Mouse (Mus musculus): ENCODE data around the gene Vill. TPM values are rescaled to one million over a fixed set of nuclear protein-coding genes. Genes with fewer than 3 reads are reported as not detected.

Vill gene
- 25.3 and 25.4 TPM in 2 replicates for polyA plus RNA-seq (2012; rRNA removed)

DNA sequence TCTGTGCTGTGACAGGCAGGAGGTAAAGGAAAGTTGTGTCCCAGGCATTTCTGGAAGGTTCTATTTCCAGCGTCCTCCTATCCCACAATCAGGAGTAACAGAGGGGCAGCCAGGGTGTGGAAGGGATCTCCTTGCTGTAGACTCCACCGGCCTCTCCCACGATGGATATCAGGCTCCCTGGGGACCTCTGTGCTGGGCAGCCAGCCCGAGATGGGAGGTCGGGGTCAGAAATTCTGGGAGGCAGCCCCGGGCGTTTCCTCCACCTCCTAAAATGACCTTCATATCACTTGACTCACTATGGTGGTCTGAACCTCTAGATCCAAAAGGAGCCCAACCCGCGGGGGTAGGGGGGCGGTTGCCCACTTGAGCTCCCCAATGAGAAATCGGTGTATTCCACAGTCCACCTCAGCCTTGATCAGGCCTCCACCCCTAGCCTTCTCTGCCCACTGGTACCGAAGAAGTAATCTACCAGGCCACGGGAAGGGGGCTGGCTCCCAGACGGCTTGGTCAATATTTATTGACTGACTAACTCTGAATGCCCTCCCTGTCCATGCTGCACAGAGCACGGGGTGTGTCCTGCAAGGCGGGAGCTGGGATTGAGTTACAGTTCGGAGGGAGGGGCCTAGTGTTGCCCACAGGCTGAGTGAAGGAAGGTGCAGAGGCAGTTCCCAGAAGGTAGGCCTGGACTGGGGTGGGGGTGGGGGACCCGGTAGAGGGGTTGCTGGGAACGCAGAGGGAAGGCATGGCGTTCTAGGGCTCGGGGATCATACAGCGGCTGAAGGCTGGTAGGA, at the start of gene Vill:
Vill (plus strand) TSS at position 625 of the 791 bp plus-strand sequence.
- DNase-seq (ENCODE audit: low spot score) = no peak

DNA sequence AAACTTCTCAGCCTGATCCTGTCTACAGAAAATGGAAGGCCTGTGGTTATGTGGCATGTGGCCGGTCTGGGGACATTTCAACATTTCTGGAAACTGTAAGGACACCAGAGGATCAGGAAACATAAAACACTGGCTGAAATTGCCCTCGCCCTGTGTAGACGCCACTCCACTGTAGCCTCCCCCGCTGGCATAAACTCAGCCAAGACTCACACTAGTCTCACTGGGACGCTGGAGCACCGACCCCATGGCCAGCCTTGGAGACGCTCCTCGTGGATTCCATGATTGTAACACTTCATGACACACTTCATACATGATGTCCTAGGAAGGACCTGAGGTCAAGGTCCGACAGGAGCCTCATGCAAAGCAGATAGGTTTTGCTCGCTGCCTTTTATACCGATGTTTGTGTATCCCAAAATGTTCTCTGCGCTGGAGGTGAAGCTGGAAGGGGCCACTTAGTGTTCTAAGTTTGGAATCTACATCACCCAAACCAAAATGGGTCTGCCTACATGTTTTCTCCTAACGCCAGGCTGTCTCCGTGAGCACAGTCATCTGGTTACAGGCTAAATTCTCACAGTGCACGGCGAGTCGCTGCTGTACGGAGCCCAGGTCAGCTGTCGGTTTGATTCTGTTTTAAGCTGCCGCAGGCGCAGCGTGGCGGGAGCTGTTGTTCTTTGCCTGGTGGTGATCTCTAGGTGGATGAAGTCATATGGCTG, 48.4 kb upstream of the Vill start:
- no peak for DNase-seq (ENCODE audit: low spot score)

DNA sequence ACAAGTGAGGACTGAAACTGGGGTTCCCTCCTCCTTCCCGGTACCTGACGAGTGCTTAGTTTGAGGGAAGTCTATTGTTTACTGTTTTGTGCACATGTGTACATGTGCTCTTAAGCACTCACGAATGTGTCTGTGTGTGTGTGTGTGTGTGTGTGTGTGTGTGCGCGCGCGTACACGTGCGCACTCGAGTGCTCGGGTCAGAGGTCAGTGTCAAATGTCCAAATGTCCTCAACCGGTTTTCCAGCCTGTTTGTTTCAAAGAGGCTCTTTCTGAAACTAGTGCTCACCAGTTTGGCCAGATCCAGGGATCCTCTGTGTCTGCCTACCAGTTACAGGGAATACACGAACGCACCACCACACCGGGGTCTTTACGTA, 47.9 kb upstream of the Vill start:
- no peak for DNase-seq (ENCODE audit: low spot score)

DNA sequence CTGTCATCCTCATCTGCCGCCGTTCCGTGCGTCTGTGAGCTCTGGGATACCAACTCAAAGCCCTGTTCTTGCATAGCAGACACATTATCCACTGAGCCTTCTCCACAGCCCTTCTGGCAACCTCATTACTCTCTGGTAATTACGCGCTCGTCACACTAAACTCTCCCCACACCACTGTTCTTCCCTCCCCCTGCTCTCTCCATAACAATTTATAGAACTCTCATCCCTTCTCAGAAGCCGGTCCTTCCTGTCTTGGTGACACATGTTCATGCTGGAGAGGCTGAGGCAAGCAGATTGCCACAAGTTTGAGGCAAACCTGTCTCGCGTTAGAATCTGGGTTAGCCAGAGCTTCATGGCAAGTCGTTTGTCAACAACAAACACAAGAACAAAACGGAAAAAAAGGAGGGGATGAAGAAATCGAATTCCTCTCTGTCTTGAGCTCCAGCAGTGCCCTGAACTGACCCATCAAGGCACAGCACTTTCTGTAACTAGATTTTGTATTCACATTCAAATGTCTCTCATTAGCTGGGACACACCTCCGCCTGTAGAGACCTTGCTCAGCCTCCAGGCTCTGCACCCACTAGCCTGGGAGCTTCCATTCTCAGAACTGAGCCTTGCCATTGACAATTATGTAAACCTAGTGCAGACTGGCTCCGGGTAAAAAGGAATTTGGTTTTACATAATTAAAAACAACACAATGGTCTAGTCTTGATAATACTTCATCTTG, 47.1 kb upstream of the Vill start:
- no peak for DNase-seq (ENCODE audit: low spot score)

DNA sequence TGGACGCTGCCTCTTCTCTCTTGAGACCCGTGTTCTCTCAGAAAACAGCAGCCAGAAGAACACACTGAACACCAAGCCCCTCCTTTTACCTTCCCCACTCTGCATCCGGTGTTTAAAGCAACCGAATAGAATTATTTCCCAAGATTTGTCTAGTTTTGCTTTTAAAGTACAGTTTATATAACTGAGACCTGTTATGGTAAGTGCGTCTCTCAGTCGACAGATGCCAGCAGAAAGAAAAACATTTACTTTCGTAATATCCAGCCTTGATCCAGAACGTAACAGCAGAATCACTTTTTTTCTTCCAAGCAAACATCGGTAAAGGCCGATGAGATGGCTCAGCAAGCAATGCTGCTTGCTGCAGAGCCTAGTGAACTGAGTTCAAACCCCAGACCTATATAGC, 45.3 kb upstream of the Vill start:
- DNase-seq (ENCODE audit: low spot score) = no peak

DNA sequence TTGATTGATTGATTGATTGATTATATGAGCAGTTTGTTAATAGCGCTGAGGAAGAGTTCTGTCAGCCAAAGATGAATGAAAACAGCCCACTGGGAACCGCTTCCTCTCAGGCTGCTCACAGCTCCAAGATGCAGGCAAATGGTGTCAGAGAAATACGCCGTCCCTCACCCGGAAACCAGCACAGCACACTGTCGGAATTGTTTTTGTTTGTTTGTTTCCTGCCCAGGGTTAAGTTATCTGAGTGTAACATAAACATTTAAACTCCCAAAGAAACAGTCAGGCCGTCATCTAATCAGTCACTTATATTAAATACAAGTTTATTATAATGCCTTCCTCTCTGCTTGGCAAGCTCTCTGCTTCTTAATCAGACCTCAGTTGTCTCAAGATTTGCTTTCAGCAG, 43.7 kb upstream of the Vill start:
- DNase-seq (ENCODE audit: low spot score) = no peak

DNA sequence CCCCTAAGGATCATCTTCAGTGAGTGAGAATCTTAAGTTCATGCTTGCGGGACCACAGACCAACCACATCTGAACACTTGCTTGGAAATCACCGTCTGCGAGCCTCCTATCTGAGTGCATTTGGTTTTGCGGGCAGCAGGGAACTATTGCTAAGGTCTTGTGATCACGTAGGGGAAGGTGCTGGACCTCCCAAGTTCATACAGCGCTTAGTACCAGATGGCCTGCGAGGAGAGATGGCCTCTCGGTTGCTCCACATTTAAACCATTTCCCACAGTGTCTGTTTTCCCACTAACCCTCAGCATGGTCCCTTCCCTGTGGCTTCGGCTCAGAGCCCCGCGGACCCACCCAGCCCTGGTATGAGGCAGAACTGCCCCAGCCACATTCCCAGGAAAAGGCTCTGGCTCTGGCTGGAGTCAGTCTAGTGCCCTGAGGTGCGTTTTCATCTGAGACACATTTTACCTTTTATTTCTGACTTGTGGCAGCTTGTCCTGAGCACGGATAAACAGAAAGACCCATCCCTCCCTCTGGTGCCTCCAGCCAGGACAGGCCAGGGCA, 42.3 kb upstream of the Vill start:
- no peak for DNase-seq (ENCODE audit: low spot score)

DNA sequence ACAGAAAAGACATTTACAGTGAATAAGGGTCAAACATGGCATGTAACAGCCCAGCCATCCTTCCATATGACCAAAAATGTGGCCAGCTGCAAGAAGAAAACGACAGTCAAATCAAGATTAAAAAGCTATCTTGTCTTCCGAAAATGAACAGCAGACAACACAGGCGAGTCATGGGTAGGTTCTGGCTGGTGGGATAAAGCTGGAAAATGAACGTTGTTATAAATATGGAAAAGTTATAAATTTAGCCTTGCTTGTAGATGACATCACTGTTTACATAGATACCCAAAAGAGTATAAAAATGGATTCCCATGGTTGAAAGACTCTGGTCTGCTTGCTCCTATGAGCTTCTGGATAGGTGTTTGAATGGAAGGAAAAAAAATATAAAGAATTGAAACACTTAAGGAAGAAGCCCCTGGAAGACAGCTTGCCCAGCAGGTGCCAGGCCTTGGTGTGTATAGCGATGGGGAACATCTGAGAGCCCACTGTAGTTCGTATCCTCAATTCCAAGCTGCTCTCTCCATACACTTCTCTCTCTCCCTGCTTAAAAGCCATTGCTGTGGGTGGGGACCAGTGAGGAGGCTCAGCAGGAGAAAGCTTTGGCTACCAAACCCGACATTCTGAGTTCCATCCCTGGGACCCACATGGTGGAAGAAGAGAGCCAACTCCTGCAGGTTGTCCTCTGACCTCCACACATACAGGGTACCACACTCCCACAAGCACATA, 35.6 kb upstream of the Vill start:
- no peak for DNase-seq (ENCODE audit: low spot score)

DNA sequence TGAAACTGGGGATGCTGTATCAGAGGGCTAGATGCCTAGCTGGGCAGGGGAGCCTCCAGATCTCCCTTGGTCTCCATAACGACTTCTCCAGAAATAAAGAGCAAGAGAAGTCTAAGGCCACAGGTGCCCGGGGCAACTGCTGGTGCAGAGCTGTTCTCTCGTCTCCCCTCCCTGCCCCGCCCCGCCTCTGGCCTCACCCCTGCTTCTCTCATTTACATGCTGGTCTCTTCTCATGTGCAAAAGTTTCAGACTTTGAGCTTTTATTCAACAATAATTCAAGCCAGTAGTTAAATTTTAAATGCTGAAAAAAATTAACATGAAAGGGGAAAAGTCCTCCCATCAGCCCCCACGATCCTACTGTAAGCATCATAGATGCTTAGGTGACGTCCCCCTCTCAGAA, 30.8 kb upstream of the Vill start:
- no peak for DNase-seq (ENCODE audit: low spot score)

DNA sequence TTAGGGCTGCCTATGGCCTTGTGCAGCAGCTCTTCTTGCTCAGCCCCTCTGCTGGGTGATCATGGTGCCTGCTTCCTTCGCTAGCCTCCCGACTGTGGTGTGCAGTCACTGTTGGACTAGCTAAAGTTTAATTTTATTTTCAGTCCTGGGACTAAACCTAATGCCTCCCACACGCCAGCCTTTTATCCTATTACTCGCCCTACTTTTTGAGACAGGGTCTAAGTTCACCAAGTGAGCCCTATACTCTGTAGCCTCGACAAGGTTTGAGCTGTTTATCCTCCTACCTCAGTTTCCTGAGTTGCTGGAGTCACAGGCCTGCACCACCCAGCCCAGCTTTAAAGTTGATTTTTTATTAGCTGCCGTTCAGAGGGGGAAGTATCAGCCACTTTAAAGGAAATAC, 27.3 kb upstream of the Vill start:
- DNase-seq (ENCODE audit: low spot score) = no peak

DNA sequence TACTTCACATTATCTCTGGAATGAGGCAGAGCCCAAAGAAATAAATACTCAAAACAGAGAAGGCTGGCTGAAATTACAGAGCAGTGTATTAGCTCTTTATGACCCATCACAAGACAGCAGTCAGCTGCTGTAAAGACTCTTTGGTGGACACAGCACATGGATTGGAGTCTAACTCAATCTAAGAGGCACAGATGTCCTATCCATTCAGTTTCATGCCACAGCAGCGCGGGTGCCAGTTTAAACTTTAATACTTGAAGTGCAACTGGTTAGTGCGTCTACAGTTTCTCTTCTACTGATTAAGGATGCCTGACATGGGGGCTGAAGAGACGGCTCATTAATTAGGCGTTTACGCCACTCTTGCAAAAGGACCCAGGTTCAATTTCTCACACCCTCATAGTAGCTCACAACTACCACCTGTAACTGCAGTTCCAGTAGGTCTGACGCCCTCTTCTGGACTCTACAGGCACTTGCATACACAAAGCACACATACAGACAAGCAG, 26.7 kb upstream of the Vill start:
- no peak for DNase-seq (ENCODE audit: low spot score)

DNA sequence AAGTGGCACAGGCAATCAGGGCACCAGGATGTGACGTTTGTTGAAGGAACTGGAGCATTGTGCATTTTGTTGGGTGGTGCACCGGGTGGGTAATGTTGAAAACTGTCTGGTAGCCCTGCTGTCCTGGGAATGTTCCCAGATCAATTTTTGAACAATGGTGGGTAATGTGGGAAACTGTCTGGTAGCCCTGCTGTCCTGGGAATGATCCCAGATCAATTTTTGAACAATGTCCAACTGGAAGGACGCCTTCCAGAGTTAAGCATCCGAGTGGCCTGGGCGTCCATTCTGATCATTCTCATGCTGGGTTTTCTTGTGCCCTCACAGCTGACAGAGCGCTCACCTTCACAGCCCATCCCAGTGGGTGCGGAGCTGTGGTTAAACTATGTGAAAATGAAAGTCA, 25.2 kb upstream of the Vill start:
- DNase-seq (ENCODE audit: low spot score) = no peak

DNA sequence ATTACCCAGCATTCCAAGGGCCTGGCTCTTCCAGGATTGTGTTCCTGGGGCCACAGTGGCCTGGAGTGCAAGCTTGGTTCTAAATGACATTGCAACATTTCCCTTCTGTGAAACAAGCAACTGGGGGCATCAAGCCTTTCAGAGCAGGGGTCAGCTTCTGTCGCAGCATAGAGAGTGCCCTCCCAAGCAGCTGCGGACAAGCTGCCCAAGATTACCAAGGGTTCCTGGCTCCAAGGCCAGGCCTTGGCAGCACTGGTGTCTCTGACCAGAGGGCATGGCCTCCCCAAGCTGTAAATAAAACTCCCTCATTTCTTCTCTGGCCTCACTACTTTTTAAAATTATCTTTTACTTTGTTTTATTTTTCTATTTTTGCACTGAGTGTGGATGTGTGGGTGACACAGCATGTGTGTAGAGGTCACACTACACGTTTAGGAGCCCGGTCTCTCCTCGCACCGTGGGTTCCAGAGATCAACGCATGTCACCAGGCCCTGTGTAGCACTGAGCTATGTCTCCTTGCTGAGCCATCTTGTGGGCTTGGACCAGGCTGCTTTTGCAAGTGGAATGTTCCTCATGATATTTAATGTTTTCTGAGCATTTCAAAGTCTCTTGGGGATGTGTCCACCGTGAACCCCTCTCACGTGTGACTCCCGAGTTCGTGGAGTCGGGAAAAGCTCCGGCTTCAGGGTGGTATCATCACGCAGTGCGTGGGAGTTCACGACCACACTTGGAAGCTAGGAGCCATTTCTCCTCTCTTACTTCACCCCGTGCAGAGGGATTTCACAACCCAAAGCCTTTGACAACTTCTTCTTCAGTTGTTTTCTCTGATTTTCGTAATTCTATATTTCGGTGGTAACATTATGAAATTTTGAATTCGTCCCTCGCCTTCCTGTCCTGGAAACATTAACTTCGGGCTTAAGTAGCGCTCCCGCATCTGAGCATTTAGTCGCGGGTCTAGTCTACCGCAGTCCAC, 24.1 kb upstream of the Vill start:
- DNase-seq (ENCODE audit: low spot score) = no peak

DNA sequence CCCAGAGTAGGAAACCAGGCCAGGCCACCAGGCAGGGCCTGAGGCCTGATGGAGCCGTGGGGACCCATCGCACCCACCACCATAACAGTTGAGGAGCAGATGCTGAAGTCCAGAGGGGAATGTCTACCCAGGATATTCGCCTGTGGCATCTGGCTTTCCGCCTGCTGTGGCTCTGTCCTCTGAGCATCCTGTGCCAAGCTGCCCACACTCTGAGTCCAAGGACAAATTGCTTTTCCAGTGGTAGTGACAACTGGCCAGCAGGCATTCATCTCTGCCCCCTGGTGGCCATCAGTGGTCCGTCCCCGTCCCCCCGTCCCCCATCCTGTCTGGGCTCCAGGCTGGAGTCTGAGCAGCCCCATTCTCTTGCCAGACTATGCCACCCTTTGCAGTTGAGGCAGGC, 23.0 kb upstream of the Vill start:
- no peak for DNase-seq (ENCODE audit: low spot score)

DNA sequence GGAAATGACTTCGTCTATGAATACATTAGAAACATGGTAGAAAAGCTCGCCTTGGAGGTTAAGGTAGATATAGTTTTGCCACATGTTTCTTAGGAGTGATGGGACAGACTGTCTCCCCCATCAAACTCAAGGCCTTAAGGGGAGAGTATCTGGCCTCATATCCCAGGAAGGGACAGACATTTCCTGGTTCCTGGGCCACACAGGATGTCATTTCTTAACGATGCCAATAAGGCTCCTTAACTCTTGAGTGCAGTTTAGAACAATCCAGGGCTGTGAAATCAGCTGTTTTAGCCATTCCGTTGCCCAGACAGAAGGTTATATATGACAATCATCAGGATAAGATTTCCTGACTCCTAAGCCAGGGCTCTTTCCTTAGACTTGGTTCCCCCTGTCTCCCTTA, 21.5 kb upstream of the Vill start:
- DNase-seq (ENCODE audit: low spot score) = no peak

DNA sequence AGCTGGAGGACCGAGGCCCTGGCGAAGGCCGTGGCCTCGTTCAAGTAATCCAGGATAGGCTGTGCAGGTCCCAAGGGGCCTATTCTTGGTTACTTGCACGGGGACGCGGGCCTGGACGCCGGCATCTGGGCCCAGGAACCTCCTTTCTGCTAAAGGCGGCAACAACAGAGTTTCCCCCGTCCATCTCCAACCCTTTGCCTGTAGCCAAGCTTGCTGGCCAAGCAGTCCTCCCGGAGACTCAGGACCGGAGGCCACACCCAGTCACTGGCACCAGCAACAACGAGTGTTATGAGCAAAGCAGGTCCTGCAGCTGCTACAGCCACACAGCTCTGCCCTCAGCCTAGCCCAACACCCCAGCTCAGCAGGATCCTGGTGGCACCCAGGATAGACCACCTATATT, 20.8 kb upstream of the Vill start:
- DNase-seq (ENCODE audit: low spot score) = no peak

DNA sequence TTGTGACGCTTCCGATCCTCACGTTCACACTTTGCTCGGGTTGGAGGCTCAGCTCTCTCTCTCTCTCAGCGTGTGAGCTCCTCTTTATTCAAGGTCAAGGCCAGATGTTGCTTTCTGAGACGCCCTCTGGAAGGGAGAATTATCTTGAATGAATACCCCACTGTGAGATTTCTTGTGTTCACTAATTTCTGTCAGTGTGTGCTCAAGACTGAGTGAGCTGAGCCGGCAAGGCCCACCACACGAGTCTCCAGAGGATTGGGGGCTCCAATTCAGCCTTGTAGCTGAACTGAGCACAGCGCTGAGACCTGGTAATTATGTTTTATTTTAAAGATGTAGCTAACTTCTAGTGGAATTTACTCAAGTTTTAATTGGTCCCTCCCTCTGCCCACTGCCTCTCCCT, 20.0 kb upstream of the Vill start:
- DNase-seq (ENCODE audit: low spot score) = no peak

DNA sequence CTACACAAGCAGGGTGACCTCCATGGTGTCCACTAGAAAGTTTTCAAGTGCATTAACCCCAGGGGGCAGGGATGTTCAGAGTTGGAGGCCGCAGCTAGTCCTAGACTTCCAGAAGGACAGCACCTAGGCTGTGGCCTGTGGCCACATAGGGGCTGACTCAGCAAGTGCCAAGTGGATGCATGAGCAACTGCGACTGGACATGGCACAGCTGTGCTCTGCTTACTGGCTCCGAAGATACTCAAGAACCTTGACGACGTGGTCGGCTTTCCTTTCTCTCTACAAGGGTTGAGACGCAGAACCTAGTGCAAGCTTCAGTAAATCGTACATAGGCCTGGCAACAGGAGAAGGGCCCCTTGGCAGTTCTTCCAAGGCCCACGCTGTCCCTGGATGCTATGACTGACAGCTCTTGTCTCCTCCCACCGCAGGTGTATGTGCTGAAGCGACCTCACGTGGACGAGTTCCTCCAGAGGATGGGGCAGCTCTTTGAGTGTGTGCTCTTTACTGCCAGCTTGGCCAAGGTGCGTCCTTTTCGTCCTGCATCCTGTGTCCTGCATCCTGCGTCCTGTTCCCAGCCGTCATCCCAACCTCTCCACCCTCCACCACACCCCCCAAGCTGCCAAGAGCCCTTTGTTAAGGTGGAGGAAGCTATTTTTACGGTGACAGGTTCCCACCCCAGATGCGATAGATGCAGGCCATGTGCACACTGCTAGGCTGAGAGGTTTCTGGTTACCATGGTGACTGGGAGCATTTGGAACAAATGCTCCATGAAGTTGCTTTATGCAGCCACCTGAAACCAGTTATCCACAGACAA, 19.3 kb upstream of the Vill start:
- no peak for DNase-seq (ENCODE audit: low spot score)

DNA sequence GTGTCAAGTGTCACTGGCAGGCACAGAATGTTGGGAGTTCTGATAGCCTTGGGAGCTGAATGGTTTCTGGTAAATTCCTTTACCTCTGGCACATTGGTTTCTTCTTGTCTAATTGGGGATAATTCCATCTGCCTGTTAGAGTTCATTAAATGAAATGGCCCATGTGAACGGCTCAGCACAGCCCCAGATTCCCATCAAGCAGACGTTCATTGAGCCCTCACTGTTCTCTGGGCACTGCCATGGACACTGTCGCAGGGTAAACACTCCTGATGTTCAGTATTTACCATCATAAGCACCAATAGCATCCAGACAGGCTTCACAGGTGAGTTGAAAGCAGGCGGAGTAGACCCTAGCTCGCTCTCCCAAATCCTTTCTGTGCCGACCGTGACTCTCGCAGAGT, 18.5 kb upstream of the Vill start:
- no peak for DNase-seq (ENCODE audit: low spot score)

Data from urinary bladder, adult 2 months (tissue).